In the genomic region with DNA sequence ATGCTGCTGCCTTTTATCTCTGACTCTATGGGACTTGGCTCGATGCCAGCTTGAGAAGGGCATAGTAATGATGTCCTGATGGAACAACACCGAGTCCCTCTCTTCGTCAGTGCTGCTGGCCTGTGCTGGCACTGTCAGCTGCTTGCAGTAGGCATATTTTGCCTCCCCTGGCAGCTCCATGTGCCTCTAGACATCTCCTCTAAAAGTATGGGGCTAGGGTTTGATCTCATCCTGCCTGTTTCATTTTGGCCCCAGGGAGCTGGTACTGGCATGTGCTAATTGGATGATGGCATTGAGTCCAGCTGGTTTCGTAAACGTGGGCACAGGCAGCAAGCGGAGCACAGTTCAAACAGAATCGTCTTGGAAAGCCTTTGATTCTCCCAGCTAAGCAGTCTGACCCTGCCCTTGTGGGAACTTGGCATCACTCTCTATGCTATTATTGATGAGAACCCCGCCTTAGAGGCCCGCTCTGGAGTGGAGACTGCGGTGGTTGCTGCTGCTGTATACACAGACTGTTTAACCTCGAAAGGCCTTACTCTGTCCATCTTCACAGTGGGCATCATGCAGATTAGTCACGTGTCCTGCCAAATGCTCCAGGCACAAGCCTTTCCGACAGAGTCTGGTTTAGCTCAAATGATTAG, we compare ENCODE assay signal across 8 mouse cellular contexts.
DNase-seq lines count a peak whose midpoint lies in the region; ATAC-seq and TF ChIP-seq lines count a peak whose summit lies in the region.

No protein-coding gene starts in this region.

- peaks cover 6 to 8% of the 10 kb centered on the region in 2 experiments; a peak in 3 of 4 replicates for H3K4me1 ChIP-seq in heart, embryonic 14.5 days (ENCODE audit: control insufficient read depth in 2 of 2, insufficient read depth in 2 of 2, low read length in 2 of 2)
- H3K4me1 ChIP-seq in embryonic facial prominence, embryonic 15.5 days = peaks cover 7% of the 10 kb centered on the region; the same call in 1 of the 2 replicates
- peaks cover 23% of the 10 kb centered on the region for H3K4me1 ChIP-seq in midbrain, embryonic 14.5 days (ENCODE audit: control insufficient read depth, insufficient read depth, low read length)
- H3K4me1 ChIP-seq in thymus, adult 2 months (replicated peaks; ENCODE audit: control insufficient read depth, insufficient read depth, low read length) = no peaks in the 10 kb centered on the region

- H3K9ac ChIP-seq in heart, embryonic 14.5 days (ENCODE audit: low read length) = no peak overlapping the region
- no peak overlapping the region for H3K9ac ChIP-seq in embryonic facial prominence, embryonic 15.5 days
- H3K9ac ChIP-seq in midbrain, embryonic 14.5 days (replicated peaks; ENCODE audit: low read length) = no peak overlapping the region

- WGBS in heart, embryonic 14.5 days = 45% methylated on average over 13 of the region's 13 CpGs
- WGBS in embryonic facial prominence, embryonic 15.5 days = 44% methylated on average over 13 of the region's 13 CpGs
- 34% methylated on average over 13 of the region's 13 CpGs for WGBS in midbrain, embryonic 14.5 days
- 81% methylated on average over 13 of the region's 13 CpGs for WGBS in thymus, adult 2 months

- ATAC-seq in heart, embryonic 14.5 days (ENCODE audit: insufficient number of reproducible peaks, insufficient read depth, low FRiP score, low read depth) = peak; percentile 27; the same call in 1 of the 2 replicates
- ATAC-seq in embryonic facial prominence, embryonic 15.5 days (ENCODE audit: insufficient number of reproducible peaks, low FRiP score, low TSS enrichment, low read depth) = peak; percentile 60; the same call in 1 of the 2 replicates
- peak; percentile 62; the same call in 1 of the 2 replicates for ATAC-seq in midbrain, embryonic 14.5 days (ENCODE audit: low FRiP score, low TSS enrichment)
- no peak for ATAC-seq in inflammation-experienced regulatory T-cells, adult 6 months

- H3K36me3 ChIP-seq in heart, embryonic 14.5 days (ENCODE audit: control insufficient read depth, insufficient read depth, low read length) = no peaks in the 10 kb centered on the region
- no peaks in the 10 kb centered on the region for H3K36me3 ChIP-seq in embryonic facial prominence, embryonic 15.5 days
- no peaks in the 10 kb centered on the region for H3K36me3 ChIP-seq in midbrain, embryonic 14.5 days (ENCODE audit: control insufficient read depth, insufficient read depth, low read length)
- H3K36me3 ChIP-seq in thymus, adult 2 months (ENCODE audit: control insufficient read depth, insufficient read depth, low read length) = no peaks in the 10 kb centered on the region

- no peak overlapping the region for H3K4me2 ChIP-seq in heart, embryonic 14.5 days (ENCODE audit: low read length)
- H3K4me2 ChIP-seq in embryonic facial prominence, embryonic 15.5 days (replicated peaks) = no peak overlapping the region
- no peak overlapping the region for H3K4me2 ChIP-seq in midbrain, embryonic 14.5 days (ENCODE audit: low read length)

- no peak for TF ChIP-seq CTCF in thymus, adult 2 months (IDR thresholded peaks at IDR 0.05; ENCODE audit: borderline replicate concordance, control insufficient read depth, extremely low read depth, insufficient read depth, low read length, poor library complexity)

- intact Hi-C loops in heart, postnatal 14 days (cut with DNase I) = no loop called here

- H3K9me3 ChIP-seq in heart, embryonic 14.5 days (ENCODE audit: control insufficient read depth, low read length) = no peaks in the 10 kb centered on the region
- H3K9me3 ChIP-seq in embryonic facial prominence, embryonic 15.5 days (replicated peaks) = no peaks in the 10 kb centered on the region
- H3K9me3 ChIP-seq in midbrain, embryonic 14.5 days (ENCODE audit: control insufficient read depth, low read length) = no peaks in the 10 kb centered on the region

- TF ChIP-seq POLR2A in thymus, adult 2 months (IDR thresholded peaks at IDR 0.05; ENCODE audit: control insufficient read depth, extremely low read depth, insufficient read depth, low read length, poor library complexity) = no peak

- H3K27ac ChIP-seq in heart, embryonic 14.5 days (replicated peaks in 1 of 2; ENCODE audit: control insufficient read depth in 1 of 2, insufficient read depth in 1 of 2, low read depth in 2 of 2, low read length in 2 of 2) = no peak overlapping the region
- H3K27ac ChIP-seq in embryonic facial prominence, embryonic 15.5 days (replicated peaks) = no peak overlapping the region
- peak overlapping the region; percentile 70 for H3K27ac ChIP-seq in midbrain, embryonic 14.5 days (replicated peaks; ENCODE audit: low read depth, low read length)
- no peak overlapping the region for H3K27ac ChIP-seq in thymus, adult 2 months (ENCODE audit: control insufficient read depth, insufficient read depth, low read length)

- H3K4me3 ChIP-seq in heart, embryonic 14.5 days (ENCODE audit: control insufficient read depth in 1 of 2, insufficient read depth in 1 of 2, low read depth in 1 of 2, low read length in 2 of 2) = no peak overlapping the region
- H3K4me3 ChIP-seq in embryonic facial prominence, embryonic 15.5 days (replicated peaks) = no peak overlapping the region
- no peak overlapping the region for H3K4me3 ChIP-seq in midbrain, embryonic 14.5 days (replicated peaks; ENCODE audit: low read depth, low read length)
- H3K4me3 ChIP-seq in thymus, adult 2 months (ENCODE audit: control insufficient read depth, insufficient read depth, low read length) = no peak overlapping the region

- no peak for DNase-seq in heart, postnatal 14 days
- DNase-seq in adrenal gland, adult 8-10 months = peak; percentile 43
- DNase-seq in midbrain, embryonic 14.5 days = peak; percentile 79
- DNase-seq in thymus, adult 2 months = no peak
- no peak for DNase-seq in yolk sac, embryonic 10.5 days (ENCODE audit: low spot score)

- no peaks in the 10 kb centered on the region for H3K27me3 ChIP-seq in heart, embryonic 14.5 days (ENCODE audit: control insufficient read depth, insufficient read depth, low read length)
- no peaks in the 10 kb centered on the region for H3K27me3 ChIP-seq in embryonic facial prominence, embryonic 15.5 days
- H3K27me3 ChIP-seq in midbrain, embryonic 14.5 days (ENCODE audit: control insufficient read depth, insufficient read depth, low read length) = no peaks in the 10 kb centered on the region
- H3K27me3 ChIP-seq in thymus, adult 2 months (ENCODE audit: control insufficient read depth, insufficient read depth, low read length) = no peaks in the 10 kb centered on the region

Comparison
In these comparisons a context has a peak if more than half of its experiments do, and no peak if none do; other contexts are left out.
1. DNase-seq: peak in adrenal gland, adult 8-10 months (single experiment) and midbrain, embryonic 14.5 days (single experiment); none in heart, postnatal 14 days (0 of 2), thymus, adult 2 months (single experiment) and yolk sac, embryonic 10.5 days (single experiment).